Mouse (Mus musculus) kidney, postnatal 25 days (tissue): Measurements from ENCODE around the gene Actn3.
"Not testable (repeated sequence)": the region's sequence is repeated elsewhere in the genome, so short reads cannot be mapped to it uniquely, and the experiment has no call there.

Experiments used
- DNase-seq, 2 experiments: peaks; one replicate each; pipeline ENCODE4 v3.0.0; 2021; ENCODE audit warnings: mixed read lengths in 2 of 2

The Actn3 gene

DNA sequence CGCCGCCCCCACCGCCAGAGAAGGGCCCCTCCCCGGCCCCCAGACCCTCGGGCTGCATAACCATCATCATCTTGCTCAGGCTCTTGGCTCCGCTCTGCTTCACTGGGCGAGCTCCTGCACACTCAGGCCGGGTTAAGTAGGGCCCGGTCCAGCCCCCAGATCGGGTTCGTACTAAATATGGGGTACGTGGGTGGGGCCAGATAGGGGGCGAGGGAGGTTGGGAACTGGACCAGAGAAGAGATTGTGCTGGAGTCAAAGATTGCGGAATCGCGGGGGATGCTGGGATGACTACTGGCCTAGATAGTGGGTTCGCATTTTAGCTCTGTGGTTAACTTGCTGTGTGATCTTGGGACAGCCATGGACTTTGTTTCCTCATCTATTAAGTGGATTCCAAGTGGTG is at the start of gene Actn3:
Gene Actn3, minus strand, starts transcription at position 125 of the 400 bp plus-strand sequence.
- DNase-seq = peak; percentile 45 to 60

DNA sequence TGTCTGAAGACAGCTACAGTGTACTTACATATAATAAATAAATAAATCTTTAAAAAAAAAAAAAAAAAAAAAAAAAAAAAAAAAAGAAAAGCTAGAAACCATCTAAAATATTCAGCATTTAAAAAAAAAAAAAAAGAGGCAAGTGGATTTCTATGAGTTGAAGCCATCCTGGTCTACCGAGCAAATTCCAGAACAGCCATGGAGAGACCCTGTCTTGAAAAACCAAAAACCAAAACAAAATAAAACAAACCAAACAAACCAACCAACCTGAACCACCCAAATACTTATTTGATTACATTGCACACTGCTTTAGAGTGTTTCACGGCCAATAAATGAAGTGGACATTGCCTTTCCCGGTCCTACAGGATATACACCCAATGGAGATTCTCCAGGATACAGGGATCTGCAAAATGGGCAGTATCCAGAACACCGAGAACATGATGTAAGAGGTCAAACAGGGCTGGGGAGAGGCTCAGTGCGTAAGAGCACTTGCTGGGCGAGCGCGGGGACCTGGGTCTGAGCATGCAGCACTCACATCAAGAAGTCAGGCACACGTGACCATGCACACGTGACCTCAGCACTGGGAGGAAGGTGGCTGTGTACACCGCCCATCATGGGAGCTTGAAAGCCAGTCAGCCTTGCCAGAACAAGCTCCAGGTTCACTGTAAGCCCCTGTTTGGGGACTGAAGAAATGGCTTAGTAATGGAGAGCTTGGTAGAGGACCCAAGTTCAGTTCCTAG is 47.6 kb upstream of the Actn3 start:
- DNase-seq = peak in 1 of 2 experiments; percentile 19

DNA sequence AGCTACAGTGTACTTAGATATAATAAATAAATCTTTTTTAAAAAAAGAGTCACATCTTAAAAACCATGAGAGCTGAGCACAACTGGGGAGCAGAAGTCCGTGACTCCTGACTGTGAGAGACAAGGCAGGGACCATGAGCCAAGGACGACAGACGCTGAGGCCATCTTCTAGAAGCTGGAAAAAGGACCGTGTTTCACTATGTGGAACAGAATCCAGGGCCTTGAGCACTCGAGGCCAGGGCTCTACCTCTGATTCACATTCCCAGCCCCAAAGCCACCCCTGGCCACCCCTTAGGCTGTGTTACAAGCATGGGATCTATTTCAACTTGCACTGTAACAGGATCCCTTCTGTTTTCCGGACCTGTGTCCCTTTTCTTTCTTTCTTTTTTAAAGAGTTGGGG is 41.9 kb upstream of the Actn3 start:
- DNase-seq = no peak

DNA sequence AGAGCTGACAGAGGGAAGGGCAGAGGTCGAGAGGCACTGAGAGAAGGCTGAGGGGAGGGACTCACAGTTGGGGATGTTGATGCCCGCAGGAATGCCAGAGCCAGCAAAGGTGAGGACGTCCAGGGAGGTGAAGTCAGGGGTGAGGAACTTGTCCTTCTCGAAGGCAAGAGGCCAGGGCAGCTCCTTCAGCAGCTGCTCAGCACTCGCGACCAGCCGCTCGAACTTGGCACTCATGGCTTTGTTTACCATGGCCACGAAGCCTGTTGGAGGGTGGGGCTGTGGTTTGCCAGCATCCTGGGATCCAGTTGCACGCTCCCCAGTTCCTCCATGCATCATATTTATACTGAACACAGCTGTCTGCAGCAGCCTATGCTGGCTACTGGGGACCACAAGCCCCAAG is 39.1 kb upstream of the Actn3 start:
- DNase-seq = no peak

DNA sequence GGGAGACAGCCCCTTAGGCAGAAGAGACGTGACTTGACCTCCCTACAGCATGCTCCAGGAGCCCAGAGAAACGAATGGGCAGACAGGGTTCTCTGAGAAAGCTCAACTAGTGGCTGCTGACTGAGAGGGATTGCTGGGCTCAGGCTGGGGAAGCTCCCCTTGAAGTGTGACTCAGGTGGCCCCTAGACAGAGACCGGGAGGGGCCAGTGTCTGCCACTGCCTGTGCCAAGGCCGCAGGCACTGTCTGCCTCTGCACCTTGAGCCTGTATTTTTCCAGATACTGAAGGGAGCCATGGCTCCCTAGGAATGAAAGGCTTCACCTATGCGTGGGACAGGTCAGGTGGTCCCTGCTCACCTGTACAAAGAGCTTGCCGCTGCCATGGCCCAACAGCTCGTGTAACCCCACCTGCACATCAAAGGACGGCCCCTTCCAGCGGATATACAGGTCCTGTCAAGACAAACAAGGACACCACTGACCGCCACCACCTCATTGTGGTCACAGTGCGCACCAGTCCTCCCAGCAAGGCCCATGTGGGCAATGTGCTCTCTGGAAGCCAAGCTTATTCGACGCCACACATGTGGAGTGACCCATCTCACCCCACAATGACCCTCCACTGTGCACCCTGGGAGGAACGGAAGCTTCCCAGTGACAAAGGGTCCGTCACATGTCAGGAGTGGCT is 38.4 kb upstream of the Actn3 start:
- DNase-seq = no peak

DNA sequence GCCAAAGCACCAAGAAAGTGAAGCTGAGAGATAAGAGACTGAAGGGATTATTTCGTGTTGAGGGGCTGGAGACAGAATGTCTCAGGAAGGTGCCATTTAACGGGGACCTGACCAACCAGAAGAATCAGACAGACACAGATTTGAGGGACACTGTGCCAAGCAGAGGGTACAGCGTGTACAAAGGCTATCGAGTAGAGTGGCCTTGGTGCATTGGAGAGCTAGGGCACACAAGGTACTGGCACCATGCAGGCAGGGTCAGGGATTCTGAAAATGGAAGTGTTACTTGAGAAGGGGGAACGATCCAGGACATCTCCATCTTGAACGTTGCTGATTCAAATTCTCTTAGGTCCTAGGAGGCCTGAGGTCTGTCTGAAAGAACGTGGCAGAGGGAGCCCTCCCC is 31.7 kb upstream of the Actn3 start:
- DNase-seq = no peak

DNA sequence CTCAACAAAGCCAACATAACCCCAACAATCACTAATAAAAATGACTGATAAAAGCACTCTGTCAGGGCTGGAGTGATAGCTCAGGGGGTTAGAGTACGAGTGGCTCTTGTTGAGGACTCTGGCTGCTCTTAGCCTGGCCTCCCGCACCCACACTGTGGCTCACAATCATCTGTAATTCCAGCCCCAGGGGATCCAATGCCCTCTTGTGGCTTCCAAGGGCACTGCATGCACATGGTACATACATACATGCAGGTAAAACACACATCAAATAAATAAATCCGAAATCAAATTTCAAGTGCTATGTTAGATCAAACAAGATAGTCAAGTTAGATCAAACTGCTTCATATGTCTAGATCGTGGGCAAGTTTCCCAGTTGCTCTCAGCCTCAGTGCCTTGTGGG is 30.4 kb upstream of the Actn3 start:
- peak; percentile 60 to 66 for DNase-seq

DNA sequence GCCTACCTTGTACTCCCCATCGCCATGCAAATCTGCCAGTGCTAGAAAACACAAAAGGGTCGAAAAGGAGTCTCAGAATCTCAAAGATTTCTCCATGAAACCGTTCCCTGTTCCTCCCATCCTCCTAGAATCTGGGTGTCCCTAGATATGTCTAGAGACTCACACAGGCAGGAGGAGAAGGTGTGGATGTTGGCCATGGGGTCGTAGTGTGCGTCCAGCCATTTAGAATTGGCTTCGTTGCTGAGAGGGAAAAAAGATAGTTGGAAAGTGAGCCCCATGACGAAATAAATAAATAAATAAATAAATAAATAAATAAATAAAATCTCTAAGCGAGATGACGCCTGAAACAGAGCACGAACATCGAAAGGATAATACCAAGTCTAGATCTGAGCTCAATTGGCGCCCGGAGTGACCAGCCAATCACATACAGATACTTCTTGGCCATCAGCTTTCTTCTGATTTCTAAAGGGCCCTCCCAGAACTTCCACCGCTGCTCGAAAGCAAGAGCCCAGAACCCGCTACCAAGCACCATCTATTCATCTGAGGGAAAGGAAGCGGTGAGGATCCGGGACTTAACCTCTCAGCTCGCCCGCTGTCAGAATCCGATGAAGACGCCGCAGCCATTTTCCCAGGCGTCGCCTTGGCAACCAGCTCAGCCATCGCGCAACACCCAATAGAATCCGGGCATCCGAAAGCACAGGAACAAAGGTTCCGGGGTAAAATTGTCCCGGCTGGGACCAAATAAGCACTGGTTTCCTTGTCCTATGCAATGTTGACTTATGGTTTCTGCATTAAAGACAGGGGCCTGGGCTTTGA is 28.5 kb upstream of the Actn3 start, which contains the start of gene Bbs1:
Gene Bbs1, minus strand, starts transcription at position 650 of the 816 bp plus-strand sequence.
- peak; percentile 88 to 89 for DNase-seq

DNA sequence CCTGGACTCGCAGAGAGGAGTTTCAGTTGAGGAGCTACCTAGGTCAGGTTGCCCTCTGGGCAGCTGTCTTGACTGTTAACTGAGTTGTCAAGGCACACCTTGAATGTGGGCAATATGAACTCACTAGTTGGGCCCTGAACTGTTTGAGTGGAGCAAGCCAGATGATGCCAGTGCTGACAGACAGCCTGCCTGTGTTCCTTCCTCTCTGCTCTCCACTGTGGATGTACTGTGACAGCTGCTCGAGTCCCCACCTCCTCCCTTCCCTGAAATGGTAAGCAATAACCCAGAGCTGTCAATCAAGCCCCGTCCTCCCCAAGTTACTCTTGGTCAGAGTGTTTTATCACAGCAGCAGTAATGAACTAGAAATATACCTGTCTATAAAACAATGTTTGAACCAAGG is 22.2 kb upstream of the Actn3 start:
- no peak for DNase-seq

DNA sequence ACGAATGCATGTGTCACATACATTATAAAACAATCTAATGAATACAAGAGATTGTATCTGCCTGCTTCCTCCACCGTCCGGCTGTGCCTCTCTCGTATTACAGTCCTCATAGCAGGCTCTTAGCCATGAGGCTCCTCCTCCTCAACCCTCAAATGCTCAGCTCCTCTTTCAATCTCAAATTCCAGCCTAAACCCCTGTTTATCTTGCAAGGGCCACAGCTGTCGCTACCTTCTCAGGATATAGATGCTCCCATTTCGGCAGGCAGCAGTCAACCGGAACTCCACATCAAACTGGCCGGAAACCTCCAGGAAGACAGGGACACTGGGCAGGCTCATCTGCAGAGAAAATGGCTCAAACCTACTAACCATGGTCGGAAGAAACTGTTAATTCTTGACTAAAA is 21.3 kb upstream of the Actn3 start:
- no peak for DNase-seq

DNA sequence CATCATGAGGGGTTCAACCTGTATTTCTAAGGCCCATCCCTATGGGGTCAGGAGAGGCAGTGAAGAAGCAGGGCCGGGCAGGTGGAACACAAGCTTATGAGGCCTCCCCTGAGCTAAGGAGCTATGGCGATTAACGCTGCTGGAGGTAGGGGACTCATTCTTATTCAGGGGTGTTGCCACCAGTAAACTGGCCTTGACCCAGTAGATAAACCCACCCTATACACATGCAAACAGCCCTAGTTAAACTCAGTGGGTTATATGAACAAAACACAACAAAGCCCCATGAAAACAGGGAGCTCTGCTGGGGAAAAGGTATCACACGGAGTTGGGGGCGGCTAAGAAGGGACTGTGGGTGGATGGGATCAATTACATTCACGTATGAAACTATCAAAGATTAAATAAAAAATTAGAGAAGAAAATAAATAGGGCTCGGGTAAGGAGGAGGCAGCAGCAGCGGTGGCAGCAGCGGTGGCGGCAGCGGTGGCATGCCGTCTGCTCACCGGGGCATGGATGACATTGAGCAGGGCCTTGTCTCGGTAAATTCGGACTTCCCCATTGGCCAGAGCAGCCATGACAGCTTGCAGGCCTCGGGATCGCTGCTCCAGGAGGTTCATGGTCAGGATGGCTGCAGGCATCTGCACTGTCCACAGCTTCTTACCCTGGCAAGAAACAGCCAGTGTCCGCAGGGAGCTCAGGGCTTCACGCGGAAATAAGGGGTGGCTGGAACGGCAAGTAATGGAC is 19.2 kb upstream of the Actn3 start:
- DNase-seq = no peak

DNA sequence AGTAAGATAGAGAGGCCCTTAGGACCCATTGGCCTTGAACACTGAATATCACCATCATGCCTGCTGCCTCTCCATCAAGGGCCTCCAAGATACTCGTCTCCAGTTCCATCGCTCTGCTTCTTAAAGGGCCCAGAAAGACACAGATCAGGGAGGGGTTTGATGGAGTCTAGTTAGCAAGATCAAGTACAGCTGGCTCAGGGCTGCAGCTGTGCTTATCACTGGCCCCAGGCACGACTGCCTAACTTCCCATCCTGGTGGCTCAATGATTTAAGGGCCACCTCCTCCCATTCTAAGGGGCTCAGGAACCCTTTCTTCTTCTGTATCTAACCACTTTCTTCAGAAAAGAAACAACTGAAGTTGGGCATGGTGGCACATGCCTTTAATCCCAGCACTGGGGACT is 14.1 kb upstream of the Actn3 start:
- no peak for DNase-seq

DNA sequence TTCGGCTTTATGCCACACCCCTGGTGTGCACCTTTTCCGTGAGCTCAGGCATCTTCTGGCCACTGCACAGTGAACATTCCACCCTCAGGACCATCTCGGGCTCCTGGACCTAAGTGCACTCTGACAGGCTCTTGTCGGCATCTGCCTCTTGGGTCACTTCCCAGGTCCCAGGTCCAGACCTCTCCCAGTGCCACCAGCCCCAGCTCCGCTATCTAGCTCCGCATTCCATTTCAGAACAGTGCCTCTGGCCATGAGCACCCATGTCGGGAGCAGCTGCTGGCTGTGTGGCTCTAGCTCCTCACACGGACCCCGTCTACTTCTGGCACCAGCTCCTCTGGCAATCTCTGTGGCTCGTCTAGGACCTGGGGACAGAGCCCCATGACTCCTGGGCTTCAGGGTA is 12.1 kb upstream of the Actn3 start:
- no peak for DNase-seq

DNA sequence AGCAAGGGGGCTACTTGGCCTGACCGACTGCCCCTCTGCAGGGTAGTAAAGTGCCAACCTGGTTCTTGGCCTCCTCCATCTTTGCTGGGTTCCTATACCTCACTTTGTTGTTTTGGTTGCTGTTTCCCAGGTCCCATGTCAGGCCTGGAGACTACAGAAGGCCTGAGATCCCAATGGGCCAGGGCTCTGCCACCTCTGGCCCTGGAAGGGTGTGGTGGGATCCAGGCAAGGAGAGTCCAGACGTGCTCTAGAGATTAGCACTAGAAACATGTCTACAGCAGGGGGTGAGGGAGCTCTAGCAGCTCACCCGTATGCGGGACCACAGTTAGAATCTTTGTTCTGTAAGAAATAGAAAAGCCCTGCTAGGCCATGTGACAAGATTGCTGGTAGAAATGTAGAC is 6.3 kb upstream of the Actn3 start:
- DNase-seq = no peak

DNA sequence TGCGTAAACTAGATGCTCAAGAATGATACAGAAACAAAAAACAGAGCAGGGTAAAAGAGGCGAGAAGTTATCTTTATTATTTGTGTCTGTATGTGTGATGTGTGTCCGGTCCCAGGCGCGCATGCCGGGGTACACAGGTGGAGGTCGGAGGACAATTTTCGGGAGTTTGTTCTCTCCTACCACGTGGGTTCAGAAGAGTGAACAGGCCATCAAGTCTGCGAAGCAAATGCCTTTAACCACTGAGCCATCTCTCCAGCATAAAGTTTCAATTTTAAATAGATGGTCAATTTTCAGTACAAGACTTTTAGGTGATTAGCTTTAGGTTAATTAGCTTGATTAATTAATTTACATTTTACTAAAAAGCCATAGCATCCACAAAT is 1.6 kb upstream of the Actn3 start:
- no peak for DNase-seq

DNA sequence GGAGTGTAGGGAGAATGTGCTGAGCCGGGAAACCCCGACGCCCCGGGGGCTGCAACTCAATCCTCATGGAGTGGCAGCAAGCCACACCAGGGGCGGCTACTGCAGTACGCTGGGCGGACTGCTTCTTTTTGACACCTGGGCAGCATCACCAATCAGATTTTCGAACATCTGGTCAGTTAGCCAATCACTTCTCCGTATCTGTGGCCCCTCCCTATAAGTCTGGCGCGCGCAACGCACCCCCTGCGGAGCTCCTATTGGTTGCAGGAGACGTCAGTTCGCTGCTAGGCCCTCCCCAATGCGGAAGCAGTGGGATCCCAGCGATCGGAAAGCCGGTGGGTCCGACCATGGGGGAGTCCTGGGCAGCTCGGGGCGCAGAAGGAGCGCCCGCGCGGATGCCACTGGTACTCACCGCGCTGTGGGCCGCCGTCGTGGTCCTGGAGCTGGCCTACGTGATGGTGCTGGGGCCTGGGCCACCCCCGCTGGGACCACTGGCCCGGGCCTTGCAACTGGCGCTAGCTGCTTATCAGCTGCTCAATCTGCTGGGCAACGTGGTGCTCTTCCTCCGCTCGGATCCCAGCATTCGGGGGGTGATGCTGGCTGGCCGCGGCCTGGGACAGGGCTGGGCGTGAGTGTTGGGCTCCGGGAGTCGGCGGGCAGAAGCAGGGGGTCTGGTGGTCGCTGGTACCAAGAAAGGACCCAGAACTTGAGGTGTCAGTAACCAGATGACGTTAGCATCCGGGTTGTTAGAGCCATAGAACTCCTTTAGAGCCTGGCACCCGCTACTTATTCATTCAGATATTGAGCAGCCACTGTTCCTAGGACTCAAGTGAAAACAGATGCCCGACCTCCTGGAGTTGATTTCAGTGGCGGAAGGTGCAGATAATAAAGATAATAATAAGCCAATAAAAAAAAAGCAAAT is 955 bp upstream of the Actn3 start, which contains the start of gene Zdhhc24:
Gene Zdhhc24, plus strand, starts transcription at position 264 of the 919 bp plus-strand sequence.
- DNase-seq = peak; percentile 95 to 97

DNA sequence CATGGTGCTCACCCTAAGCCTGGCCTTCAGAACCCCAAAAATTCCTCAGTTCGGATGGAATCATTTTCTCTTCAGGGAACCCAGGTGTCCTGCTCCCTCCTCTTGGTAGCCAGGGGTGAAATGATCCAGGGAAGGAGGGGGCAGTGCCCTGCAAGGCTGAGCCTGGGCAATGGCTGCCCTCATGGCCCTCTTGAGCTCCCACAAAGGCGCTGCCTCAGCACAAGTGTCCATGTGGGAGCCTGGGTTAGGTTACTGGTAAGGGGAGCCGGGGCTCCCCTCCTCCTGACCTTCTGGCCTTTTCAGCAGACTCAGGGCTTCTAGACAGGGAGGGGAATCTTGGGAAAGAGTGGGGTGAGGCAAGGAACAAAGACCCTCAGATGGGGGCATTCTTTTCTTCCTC is 954 bp downstream of the Actn3 start:
- no peak for DNase-seq

DNA sequence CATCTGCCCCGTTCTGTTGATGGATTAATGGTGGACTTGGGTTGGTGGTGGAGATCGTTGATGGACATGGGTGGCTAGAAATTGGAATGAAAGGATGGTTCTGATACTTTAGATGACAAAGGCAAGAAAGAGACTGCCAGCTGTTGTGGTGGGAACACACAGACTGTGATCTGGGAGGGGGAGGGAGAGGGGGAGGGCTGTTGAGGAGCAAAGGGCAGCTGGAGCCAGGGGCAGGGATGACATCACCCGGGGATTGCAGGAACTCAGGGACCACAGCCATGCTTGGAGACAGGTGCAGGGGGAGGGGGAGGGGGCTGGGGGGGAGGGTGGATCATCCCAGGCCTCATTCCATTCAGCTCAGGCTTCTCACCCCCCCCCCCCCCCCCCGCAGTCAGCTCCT is 1.5 kb downstream of the Actn3 start:
- DNase-seq = no peak

DNA sequence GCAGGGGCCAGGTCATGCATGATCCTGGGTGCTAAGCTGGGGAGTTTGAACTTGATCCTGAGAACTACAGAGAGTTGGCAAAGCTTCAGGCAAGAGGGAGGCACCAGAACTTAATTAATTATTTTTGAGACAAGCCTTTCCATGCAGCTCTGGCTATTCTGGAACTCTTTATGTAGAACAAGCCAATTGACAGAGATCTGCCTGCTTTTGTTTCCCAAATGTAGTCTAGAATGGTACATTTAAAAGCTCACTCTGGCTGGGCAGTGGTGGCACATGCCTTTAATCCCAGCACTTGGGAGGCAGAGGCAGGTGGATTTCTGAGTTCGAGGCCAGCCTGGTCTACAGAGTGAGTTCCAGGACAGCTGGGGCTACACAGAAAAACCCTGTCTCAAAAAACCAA is 3.1 kb downstream of the Actn3 start:
- DNase-seq = not testable (repeated sequence)

DNA sequence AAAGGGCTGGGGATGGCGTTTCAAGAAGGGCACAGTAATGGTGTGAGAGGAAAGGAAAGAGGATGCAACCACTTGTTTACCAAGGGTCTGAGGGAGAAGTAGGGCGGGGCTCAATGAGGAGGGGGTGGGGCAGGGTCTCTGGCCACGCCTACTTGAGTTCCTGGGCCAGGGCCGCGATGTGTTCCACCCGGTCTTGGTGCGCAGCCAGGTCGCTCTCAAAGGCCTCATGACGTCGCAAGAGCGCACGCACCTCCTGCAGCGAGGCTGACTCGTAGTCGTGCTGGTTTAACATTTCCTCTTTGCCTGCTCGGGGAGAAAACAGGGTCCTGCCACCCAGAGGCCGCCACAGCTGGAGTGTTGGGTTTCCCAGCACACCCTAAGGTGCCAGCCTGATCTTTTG is 12.6 kb downstream of the Actn3 start:
- peak; percentile 46 to 70 for DNase-seq

DNA sequence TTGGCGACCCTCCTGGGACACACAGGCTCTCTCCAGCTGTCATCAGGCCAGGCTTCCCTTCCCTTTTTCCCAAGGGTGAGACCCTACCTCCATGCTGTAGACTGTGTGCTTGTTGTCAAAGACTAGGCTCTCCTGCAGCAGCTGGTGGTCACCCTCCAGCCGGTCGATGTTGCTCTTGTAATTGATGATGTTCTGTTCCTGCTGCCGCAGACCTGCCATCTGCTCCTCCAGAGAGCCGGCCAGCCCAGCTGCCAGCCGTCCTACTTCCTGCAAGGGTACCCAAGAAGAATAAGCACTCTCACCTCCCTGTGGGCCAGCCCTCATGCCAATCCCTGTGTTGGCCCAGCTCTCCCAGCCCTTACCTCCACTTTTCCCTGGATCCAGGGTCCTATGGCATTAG is 14.7 kb downstream of the Actn3 start:
- DNase-seq = no peak

DNA sequence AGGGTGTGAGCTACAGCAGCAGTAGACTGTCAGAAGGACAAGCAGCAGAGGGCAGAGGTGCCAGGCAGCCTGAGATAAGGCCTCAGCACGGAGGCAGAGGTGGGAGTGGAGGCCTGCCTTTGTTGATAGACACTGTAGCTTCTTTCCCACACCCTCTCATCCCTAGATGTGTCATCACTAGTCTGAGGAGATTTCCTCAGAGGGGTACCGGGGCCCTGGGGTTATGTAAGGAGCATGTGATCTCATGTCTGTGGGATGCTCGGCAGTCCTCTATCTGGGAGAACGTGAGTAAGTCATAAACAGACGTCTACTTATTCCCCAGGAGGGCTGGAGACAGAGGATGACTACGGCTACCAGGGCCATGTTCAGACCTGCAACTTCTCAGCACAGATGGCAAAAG is 18.6 kb downstream of the Actn3 start:
- DNase-seq = no peak
